Mouse (Mus musculus): Measurements from ENCODE around the gene Lgr6. TPM values are rescaled to one million over a fixed set of nuclear protein-coding genes. Genes with fewer than 3 reads are reported as not detected.
"Not testable (repeated sequence)": the region's sequence is repeated elsewhere in the genome, so short reads cannot be mapped to it uniquely, and the experiment has no call there.

Gene Lgr6
- total RNA-seq, 4 experiments from 2014 or later = 0.11 to 0.19 (median 0.17) TPM

DNA sequence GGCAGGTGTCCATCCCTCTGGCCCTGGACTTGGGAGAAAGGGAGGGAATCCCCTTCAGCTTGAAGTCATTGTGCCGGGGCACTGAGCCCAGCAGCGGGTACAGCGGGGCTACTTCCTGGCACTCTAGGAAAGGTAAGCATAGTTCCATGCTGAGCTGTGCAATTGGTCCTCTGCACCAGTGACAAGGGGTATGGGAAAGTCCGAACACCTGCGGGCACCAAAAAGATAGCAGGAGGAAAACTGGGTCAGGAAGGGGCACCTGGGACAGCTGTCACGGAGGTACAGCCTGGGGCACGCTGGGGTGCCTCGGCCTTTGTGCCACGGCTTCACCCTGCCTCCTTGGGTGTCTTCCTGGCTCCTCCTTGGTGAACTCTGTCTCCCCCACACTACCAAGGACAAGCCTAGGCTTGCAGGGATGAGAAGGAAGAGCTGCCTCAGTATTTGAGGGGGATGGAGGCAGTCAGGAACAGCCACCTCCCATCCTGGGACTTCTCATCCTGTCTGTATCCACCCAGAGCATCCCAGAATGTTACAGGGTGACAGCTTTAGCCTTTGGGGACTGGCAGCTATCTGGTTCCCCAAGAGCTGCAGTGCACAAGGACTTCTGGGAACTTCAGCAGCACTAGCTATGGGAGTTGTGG is 24.6 kb upstream of the Lgr6 start:
- no peak for DNase-seq (ENCODE audit: low spot score in 2 of 2)

DNA sequence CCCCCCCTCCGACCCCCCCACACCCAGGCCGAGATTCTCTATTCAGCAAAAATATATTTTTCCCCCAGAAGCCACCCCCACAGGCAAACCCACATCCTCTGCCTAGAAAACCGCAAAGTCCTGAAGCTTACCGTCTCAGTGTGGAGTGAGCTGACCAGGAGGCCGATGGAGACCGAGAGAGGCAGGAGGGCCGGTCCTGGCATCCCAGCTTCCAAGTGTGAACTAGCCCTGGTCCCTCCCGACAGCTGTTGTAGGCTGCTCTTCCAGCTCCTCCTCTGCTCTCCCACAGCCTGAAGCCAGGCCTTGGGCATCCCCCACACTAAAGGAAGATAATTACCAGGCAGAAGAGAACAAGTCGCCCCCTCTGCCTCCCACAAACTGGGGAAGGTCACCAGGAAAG is 23.9 kb upstream of the Lgr6 start:
- no peak for DNase-seq (ENCODE audit: low spot score in 2 of 2)

DNA sequence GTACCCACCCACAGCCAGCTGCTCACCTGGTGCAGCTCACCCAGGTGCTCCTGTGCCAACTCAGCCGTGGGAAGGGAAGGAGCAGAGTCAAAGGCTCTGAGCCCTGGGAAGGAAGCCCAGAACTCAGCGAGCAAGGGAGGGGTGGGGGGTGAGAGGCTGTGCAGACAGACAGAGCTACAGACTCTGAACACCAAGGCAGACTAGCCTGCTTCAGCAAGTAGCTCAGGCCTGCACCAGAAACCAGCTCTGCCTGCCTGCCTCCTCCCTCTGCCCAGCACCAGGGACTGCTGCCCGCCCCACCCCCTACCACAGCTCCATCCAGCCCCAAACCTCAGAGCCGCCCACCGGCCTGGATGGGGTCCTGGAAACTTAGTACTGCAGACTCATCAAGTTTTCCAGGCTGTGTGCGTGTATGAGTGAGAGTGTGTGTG is 22.9 kb upstream of the Lgr6 start:
- no peak for DNase-seq (ENCODE audit: low spot score in 2 of 2)

DNA sequence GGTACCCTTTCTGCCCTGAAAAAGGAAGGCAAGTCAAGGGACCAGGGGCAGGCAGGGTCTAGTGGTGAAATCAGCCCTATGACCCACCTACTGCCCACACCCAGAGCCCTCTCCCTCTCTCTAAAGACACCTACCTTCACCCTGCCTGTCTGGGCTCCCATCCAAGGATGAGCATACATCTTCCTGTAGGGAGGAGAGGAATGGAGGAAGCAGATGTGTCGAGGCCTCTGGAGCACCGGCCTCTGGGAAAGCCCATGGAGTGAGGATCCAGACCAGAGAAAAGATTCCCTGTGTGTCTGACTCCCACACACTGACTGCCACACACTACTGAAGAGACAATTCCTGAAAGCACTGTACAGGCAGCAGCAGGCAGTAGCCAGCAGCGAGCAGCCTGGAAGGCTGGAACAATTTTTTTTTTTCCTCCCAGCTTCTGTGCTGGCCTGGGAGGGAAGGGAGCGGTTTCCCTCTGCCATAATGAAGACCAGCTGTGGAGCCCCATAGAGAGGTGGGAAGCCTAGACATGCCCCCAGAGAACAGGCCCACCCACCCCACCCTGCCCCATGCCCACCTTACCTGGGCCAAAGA is 21.5 kb upstream of the Lgr6 start:
- DNase-seq (ENCODE audit: low spot score in 2 of 2) = no peak

GRCm38 (mm10) chr1:135125990-135126389 is 20.9 kb upstream of the Lgr6 start:
- DNase-seq (ENCODE audit: low spot score in 2 of 2) = no peak

- no peak for DNase-seq (ENCODE audit: low spot score in 2 of 2)
Measured at GRCm38 (mm10) chr1:135124573-135125363, 19.7 kb upstream of the Lgr6 start.

DNA sequence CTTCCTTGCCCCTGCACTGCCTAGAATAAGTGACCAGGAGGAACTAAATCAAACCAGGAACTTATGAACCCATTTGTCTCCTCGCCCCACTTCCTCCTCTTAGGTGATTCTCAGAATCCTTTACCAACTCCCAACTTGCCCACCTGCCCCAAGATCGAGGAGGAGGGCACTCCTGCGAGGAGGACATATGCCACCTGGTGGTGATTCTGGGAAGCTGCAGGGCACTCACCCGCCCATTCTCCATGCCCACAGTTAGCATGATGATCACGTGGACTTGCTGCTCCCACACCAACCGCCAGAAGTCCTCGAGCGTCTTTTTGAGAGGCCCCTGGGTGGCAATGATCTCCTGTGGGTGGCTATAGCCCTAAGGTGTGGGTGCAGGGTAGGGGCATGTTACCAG is 7.6 kb upstream of the Lgr6 start:
- no peak for DNase-seq (ENCODE audit: low spot score in 2 of 2)

DNA sequence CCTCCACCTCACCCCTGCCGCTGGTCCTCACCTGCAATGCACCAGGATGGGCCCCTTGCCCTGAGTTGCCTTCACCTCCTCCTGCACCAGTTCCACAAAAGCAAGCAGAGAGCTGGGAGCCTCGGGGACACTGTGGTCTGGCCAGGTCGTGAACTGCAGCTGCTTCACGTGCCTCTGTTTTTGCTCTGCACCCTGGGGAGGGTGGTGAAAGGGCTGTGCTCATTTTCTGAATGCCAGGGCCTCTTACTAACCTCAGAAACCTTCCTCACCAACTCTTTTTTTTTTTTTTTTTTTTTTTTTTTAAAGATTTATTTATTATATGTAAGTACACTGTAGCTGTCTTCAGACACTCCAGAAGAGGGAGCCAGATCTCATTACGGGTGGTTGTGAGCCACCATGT is 6.2 kb upstream of the Lgr6 start:
- not testable (repeated sequence) for DNase-seq (ENCODE audit: low spot score in 2 of 2)

- no peak for DNase-seq (ENCODE audit: low spot score in 2 of 2)
Measured at GRCm38 (mm10) chr1:135110075-135110474, 5.0 kb upstream of the Lgr6 start.

- DNase-seq (ENCODE audit: low spot score in 2 of 2) = no peak
Measured at GRCm38 (mm10) chr1:135108611-135109010, 3.5 kb upstream of the Lgr6 start.

DNA sequence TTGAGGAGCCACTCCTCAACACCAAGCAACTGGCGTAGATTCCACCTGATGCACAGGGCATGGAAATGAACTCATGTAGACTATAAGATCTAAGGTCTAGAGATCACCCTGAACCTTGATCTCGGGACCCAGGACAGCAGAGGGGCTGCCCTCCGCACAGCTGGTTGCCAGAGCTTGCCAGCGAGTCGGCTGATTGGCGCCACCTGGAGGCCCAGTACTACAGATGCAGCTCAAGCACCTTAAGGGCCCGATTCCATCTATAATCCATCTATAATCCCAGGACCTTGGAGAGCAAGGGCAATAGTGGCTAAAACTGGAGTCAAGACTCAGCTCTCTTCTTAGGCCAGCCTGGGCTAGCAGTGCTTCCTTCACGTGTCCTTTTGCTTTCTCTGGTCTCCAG is 875 bp upstream of the Lgr6 start:
- DNase-seq (ENCODE audit: low spot score in 2 of 2) = no peak

DNA sequence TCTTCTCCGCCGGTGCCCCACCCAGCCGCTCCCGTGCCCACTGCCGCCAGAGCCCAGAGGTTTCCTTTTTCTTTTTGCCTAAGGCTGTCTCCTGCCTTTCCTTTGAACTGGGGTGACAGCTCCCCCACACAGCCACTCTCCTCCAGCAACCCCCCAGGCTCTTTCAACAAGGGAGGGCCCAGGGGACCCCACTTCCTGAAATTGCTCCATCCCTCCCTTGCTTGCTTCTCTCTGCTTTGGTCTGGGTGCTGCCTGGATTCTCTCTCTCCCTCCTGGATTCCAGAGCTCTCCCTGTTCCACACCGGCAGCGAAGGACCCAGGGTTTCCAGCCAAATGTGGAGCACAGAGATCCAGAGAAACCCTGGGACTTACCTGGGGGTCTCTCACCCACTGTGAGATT is 4.7 kb downstream of the Lgr6 start:
- no peak for DNase-seq (ENCODE audit: low spot score in 2 of 2)

- DNase-seq (ENCODE audit: low spot score in 2 of 2) = peak; percentile 52 to 82
Measured at GRCm38 (mm10) chr1:135098441-135098840, 6.6 kb downstream of the Lgr6 start.

- DNase-seq (ENCODE audit: low spot score in 2 of 2) = no peak
Measured at GRCm38 (mm10) chr1:135097441-135097840, 7.6 kb downstream of the Lgr6 start.

- no peak for DNase-seq (ENCODE audit: low spot score in 2 of 2)
Measured at GRCm38 (mm10) chr1:135096312-135096711, 8.8 kb downstream of the Lgr6 start.

GRCm38 (mm10) chr1:135095189-135095588 is 9.9 kb downstream of the Lgr6 start:
- no peak for DNase-seq (ENCODE audit: low spot score in 2 of 2)

DNA sequence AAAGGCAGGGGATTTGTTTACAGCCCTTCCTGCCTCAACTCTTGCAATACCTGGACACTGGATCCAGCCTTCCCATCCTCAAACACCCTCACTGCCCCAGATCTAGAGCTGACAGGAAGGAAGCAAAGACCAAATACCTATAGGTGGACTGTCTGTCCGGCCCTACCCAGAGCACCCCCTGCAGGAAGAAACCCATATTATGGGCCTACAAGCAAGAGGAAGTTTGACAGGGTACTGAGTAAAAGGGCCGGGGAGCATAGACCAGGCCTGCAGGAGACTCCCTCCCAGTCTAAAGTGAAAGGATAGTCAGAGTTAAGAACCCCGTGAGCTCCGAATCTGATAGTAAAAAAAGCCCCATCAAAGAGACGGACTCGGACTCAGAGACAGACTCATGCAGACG is 10.4 kb downstream of the Lgr6 start:
- DNase-seq (ENCODE audit: low spot score in 2 of 2) = no peak

GRCm38 (mm10) chr1:135090914-135091313 is 14.2 kb downstream of the Lgr6 start:
- no peak for DNase-seq (ENCODE audit: low spot score in 2 of 2)

GRCm38 (mm10) chr1:135089626-135090025 is 15.4 kb downstream of the Lgr6 start:
- DNase-seq (ENCODE audit: low spot score in 2 of 2) = peak in 1 of 2 experiments; percentile 40

DNA sequence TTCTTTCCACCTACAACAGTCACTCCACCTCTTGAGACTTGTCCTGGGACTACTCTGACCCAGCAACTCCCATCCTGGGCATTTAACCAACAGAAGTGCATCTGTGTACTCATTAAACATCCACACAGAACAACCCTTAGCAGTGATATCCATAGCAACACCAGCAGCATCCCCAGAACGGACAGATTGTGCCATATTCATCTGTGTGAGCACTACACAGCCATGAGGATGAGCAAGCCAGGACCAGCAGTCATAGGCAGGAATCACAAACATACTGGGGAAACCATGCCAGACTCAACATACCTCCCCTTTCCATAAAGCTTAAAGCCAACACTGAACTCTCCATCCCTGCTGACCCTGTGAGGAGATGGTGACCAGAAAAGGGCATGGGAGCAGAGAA is 17.7 kb downstream of the Lgr6 start:
- no peak for DNase-seq (ENCODE audit: low spot score in 2 of 2)

GRCm38 (mm10) chr1:135086015-135086414 is 19.1 kb downstream of the Lgr6 start:
- no peak for DNase-seq (ENCODE audit: low spot score in 2 of 2)

DNA sequence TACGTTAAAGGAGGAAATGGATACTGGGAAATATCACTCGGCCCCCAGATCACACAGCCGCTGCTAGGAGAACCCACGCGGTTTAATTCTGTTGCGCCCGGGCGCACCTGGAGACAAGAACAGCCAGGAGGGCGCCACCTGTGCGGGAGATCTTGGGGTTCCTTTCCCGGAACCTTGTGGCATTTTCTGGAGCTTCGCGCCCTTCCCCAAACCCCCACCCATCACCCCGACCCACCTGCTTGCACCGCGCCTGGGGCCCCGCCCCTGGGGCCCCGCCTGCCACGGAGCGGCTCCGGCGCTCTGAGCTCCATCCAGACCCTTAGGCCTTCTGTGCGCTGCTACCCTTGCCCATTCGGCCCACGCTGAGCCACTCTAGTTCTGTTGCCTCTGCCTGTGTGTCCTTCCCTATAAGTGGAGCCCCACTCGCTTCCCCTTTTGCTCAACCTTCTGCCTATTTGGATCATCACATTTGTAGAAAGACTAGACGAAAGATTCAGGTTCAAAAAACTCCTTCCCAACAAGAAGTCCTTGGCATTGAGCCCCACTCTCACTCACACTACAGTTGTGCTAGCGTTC is 19.7 kb downstream of the Lgr6 start:
- no peak for DNase-seq (ENCODE audit: low spot score in 2 of 2)

All from gastrocnemius, adult 8-10 months (tissue).